Mouse (Mus musculus): ENCODE measurements at regions not wholly inside any gene's neighbourhood (a gene's known extent, or its start where the extent isn't known, plus 50 kb on each side); places are given as distances from the start of the nearest gene placed in this dataset.

GRCm38 (mm10) chr12:27479601-27480001 lies 137.2 kb upstream of the Sox11 start:
- Histone ChIP-seq H3K9ac (ENCODE audit: low read length) (no peak overlapping the region), H3K27me3 (ENCODE audit: control insufficient read depth, insufficient read depth, low read length) (no peaks in the 10 kb centered on the region; the same call in 1 of the 2 replicates), H3K9me3 (replicated peaks; ENCODE audit: control insufficient read depth, low read length) (no peaks in the 10 kb centered on the region), H3K4me3 (ENCODE audit: low read length) (no peak overlapping the region), H3K27ac (ENCODE audit: low read length) (no peak overlapping the region), H3K36me3 (ENCODE audit: control insufficient read depth, insufficient read depth) (no peaks in the 10 kb centered on the region), H3K4me2 (ENCODE audit: low read depth, low read length) (no peak overlapping the region), H3K4me1 (ENCODE audit: control insufficient read depth, insufficient read depth, low read length) (no peaks in the 10 kb centered on the region)
- no peak for ATAC-seq (replicated peaks; ENCODE audit: extremely low read depth, insufficient read depth, low FRiP score)
- WGBS: 84% methylated on average over 7 of the region's 7 CpGs

DNA sequence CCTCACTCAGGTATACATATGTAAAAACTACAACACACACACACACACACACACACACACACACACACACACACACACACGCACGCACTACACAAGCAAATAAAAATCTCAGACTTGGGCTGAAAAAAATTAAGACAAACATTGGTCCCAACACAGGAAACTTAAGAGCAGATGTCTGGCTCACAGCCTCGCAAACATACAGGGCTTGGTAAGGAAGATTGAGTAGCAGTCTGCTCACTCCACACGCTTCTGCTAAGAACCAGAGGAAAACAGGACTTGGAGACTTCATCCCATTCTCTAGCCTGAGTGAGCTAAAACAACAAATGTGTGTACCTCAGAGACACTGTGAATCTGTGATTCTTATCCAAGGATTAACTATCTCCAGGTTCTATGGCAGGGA lies 132.3 kb upstream of the Sox11 start:
- WGBS: 55% methylated on average over 4 of the region's 4 CpGs
- H3K4me2 ChIP-seq (ENCODE audit: low read depth, low read length): no peak overlapping the region
- no peak overlapping the region for H3K9ac ChIP-seq (ENCODE audit: low read length)
- no peak overlapping the region for H3K4me3 ChIP-seq (ENCODE audit: low read length)
- H3K9me3 ChIP-seq (replicated peaks; ENCODE audit: control insufficient read depth, low read length): no peaks in the 10 kb centered on the region
- H3K27me3 ChIP-seq (ENCODE audit: control insufficient read depth, insufficient read depth, low read length): no peaks in the 10 kb centered on the region; the same call in 1 of the 2 replicates
- ATAC-seq (replicated peaks; ENCODE audit: extremely low read depth, insufficient read depth, low FRiP score): no peak
- no peak overlapping the region for H3K27ac ChIP-seq (ENCODE audit: low read length)
- H3K4me1 ChIP-seq (ENCODE audit: control insufficient read depth, insufficient read depth, low read length): no peaks in the 10 kb centered on the region
- no peaks in the 10 kb centered on the region for H3K36me3 ChIP-seq (ENCODE audit: control insufficient read depth, insufficient read depth)

- Histone ChIP-seq H3K9me3 (replicated peaks; ENCODE audit: control insufficient read depth, low read length) (no peaks in the 10 kb centered on the region), H3K4me2 (ENCODE audit: low read depth, low read length) (no peak overlapping the region), H3K27ac (ENCODE audit: low read length) (no peak overlapping the region), H3K36me3 (ENCODE audit: control insufficient read depth, insufficient read depth) (no peaks in the 10 kb centered on the region), H3K9ac (ENCODE audit: low read length) (no peak overlapping the region), H3K4me1 (ENCODE audit: control insufficient read depth, insufficient read depth, low read length) (no peaks in the 10 kb centered on the region), H3K4me3 (ENCODE audit: low read length) (no peak overlapping the region), H3K27me3 (ENCODE audit: control insufficient read depth, insufficient read depth, low read length) (no peaks in the 10 kb centered on the region)
- ATAC-seq (replicated peaks; ENCODE audit: extremely low read depth, insufficient read depth, low FRiP score): no peak
- WGBS: 29% methylated on average over 5 of the region's 5 CpGs
Measured at GRCm38 (mm10) chr12:27471557-27471956, 129.2 kb upstream of the Sox11 start.

DNA sequence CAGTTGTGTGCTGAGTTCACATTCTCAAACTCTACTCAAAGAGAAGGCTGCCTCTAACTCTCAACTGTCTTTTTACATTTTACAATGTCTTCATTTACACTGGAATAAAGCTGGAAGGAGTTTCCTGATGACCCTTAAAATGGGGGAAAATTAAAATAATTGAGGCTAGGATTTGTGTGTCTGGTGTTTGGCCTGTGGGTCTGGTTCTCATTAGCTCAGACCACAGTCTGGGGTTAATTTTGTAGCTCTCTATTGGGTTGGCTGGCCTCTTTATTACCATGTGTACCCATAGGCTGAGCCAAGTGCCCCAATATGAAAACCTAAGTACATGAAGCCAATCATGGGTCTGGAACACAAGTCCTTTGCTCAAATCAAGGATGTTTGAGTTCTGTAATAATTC lies 128.0 kb upstream of the Sox11 start:
- Histone ChIP-seq H3K9me3 (replicated peaks; ENCODE audit: control insufficient read depth, low read length) (no peaks in the 10 kb centered on the region), H3K27ac (ENCODE audit: low read length) (no peak overlapping the region), H3K4me3 (ENCODE audit: low read length) (no peak overlapping the region), H3K36me3 (ENCODE audit: control insufficient read depth, insufficient read depth) (no peaks in the 10 kb centered on the region), H3K9ac (ENCODE audit: low read length) (no peak overlapping the region), H3K4me1 (ENCODE audit: control insufficient read depth, insufficient read depth, low read length) (no peaks in the 10 kb centered on the region), H3K4me2 (ENCODE audit: low read depth, low read length) (no peak overlapping the region), H3K27me3 (ENCODE audit: control insufficient read depth, insufficient read depth, low read length) (no peaks in the 10 kb centered on the region)
- ATAC-seq (replicated peaks; ENCODE audit: extremely low read depth, insufficient read depth, low FRiP score): no peak

DNA sequence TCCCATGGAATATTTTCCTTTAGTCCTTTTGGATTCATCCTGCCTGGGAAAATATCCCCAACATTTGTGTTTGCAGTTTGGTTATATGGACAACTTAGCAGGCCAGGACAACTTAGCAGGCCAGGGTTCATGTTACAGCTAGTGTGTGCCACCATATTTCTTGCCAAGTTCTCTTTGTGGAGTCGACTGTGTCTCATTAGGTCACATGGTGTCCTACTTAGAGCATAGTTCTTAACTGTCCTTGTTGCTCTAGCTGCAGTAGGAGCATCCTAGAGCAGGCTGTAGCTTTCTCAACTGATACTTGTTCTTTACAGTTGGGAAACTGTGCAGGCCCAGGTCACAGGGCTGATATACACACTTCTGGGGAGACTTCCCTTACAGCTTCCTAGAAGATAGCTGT lies 126.4 kb upstream of the Sox11 start:
- Histone ChIP-seq H3K9ac (ENCODE audit: low read length) (no peak overlapping the region), H3K36me3 (ENCODE audit: control insufficient read depth, insufficient read depth) (no peaks in the 10 kb centered on the region), H3K27ac (ENCODE audit: low read length) (no peak overlapping the region)

GRCm38 (mm10) chr12:27468141-27468540 lies 125.8 kb upstream of the Sox11 start:
- H3K27me3 ChIP-seq (ENCODE audit: control insufficient read depth, insufficient read depth, low read length): no peaks in the 10 kb centered on the region
- H3K4me3 ChIP-seq (ENCODE audit: low read length): no peak overlapping the region
- no peak overlapping the region for H3K9ac ChIP-seq (ENCODE audit: low read length)
- no peak for ATAC-seq (replicated peaks; ENCODE audit: extremely low read depth, insufficient read depth, low FRiP score)
- H3K4me2 ChIP-seq (ENCODE audit: low read depth, low read length): no peak overlapping the region
- H3K36me3 ChIP-seq (ENCODE audit: control insufficient read depth, insufficient read depth): no peaks in the 10 kb centered on the region
- no peak overlapping the region for H3K27ac ChIP-seq (ENCODE audit: low read length)
- 75% methylated on average over 3 of the region's 3 CpGs for WGBS
- H3K9me3 ChIP-seq (replicated peaks; ENCODE audit: control insufficient read depth, low read length): no peaks in the 10 kb centered on the region
- H3K4me1 ChIP-seq (ENCODE audit: control insufficient read depth, insufficient read depth, low read length): no peaks in the 10 kb centered on the region

More for the DNA sequence above, 126.4 kb upstream of the Sox11 start:
- Histone ChIP-seq H3K27me3 (ENCODE audit: control insufficient read depth, insufficient read depth, low read length) (no peaks in the 10 kb centered on the region), H3K4me1 (ENCODE audit: control insufficient read depth, insufficient read depth, low read length) (no peaks in the 10 kb centered on the region), H3K4me2 (ENCODE audit: low read depth, low read length) (no peak overlapping the region), H3K4me3 (ENCODE audit: low read length) (no peak overlapping the region), H3K9me3 (replicated peaks; ENCODE audit: control insufficient read depth, low read length) (no peaks in the 10 kb centered on the region)
- 72% methylated on average over 1 of the region's 1 CpGs for WGBS
- no peak for ATAC-seq (replicated peaks; ENCODE audit: extremely low read depth, insufficient read depth, low FRiP score)

DNA sequence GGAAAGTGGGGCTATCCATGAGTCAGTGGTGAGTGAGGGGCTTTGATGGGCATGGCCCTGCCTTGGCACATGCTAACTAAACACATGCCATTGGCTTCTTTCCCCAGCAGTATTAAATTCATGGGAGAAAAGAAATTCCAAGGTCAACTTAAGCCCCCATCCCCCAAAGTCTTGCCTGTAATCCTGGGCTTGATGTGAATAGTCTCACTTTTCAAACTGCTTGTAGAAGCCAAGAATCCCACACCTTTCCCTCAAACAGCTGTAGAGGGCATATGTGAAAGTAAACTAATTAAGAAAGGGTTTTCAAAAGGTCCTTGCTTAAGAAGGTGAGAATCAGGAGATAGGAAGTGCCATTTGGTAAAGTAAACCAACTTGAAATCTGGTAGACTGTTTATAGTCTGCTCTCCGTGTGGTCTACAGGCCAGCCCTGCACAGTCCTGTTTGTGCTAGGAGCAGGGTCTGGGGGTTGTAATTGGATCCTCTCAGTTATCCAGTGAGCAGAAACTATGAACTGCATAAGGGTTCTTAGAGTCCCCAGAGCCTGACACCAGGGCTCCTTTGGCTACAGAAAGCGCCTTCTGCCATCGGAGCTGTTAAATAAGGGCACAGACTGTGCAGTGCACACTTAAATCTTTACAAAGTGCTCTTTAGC lies 123.3 kb upstream of the Sox11 start:
- Histone ChIP-seq H3K9ac (ENCODE audit: low read length) (no peak overlapping the region), H3K4me3 (ENCODE audit: low read length) (no peak overlapping the region), H3K4me2 (ENCODE audit: low read depth, low read length) (no peak overlapping the region), H3K4me1 (ENCODE audit: control insufficient read depth, insufficient read depth, low read length) (no peaks in the 10 kb centered on the region), H3K9me3 (replicated peaks; ENCODE audit: control insufficient read depth, low read length) (no peaks in the 10 kb centered on the region), H3K27ac (ENCODE audit: low read length) (no peak overlapping the region), H3K36me3 (ENCODE audit: control insufficient read depth, insufficient read depth) (no peaks in the 10 kb centered on the region), H3K27me3 (ENCODE audit: control insufficient read depth, insufficient read depth, low read length) (no peaks in the 10 kb centered on the region)
- ATAC-seq (replicated peaks; ENCODE audit: extremely low read depth, insufficient read depth, low FRiP score): no peak
- 41% methylated on average over 3 of the region's 3 CpGs for WGBS

GRCm38 (mm10) chr12:27458674-27459073 lies 116.3 kb upstream of the Sox11 start:
- H3K27me3 ChIP-seq (ENCODE audit: control insufficient read depth, insufficient read depth, low read length): no peaks in the 10 kb centered on the region
- H3K9ac ChIP-seq (ENCODE audit: low read length): no peak overlapping the region
- no peak overlapping the region for H3K4me3 ChIP-seq (ENCODE audit: low read length)

DNA sequence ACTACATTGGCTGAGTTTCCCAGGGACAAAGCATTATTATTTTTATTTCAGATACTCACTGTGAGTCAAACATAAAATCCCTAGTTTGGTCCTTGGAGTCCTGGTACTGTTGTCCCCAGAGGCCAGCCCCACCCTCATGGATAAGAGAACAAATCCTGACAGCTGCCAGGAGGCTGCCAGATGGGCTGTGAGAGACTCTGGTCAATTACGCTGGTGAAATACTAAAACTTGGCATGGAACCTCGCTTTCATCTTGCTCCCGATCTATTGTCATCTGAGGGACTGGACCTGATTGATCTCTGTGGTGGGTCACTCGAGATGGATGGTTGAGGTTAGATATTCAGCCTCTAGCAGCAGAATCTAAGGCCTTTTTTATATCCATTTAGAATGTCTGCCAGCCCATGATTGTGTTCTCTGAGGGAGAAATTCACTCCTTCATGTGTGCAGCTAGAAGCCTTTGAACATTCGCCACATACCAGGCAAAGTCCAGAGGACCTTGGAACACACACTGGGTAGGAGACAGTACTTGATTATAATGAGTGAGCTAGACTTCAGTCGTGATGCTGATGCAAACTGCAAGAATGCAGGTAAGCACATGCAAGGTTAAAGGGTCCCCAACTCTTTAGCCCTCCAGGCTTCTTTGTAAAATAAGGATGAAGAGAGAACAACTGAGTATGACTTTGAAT lies 95.4 kb upstream of the Sox11 start:
- 56% methylated on average over 6 of the region's 6 CpGs for WGBS
- no peak overlapping the region for H3K4me3 ChIP-seq (ENCODE audit: low read length)
- H3K27ac ChIP-seq (ENCODE audit: low read length): no peak overlapping the region
- H3K27me3 ChIP-seq (ENCODE audit: control insufficient read depth, insufficient read depth, low read length): no peaks in the 10 kb centered on the region
- no peaks in the 10 kb centered on the region for H3K36me3 ChIP-seq (ENCODE audit: control insufficient read depth, insufficient read depth)
- H3K9me3 ChIP-seq (replicated peaks; ENCODE audit: control insufficient read depth, low read length): no peaks in the 10 kb centered on the region
- H3K9ac ChIP-seq (ENCODE audit: low read length): no peak overlapping the region
- ATAC-seq (replicated peaks; ENCODE audit: extremely low read depth, insufficient read depth, low FRiP score): no peak
- H3K4me2 ChIP-seq (ENCODE audit: low read depth, low read length): no peak overlapping the region
- no peaks in the 10 kb centered on the region for H3K4me1 ChIP-seq (ENCODE audit: control insufficient read depth, insufficient read depth, low read length)

More at GRCm38 (mm10) chr12:27458674-27459073, 116.3 kb upstream of the Sox11 start:
- Histone ChIP-seq H3K4me1 (ENCODE audit: control insufficient read depth, insufficient read depth, low read length) (no peaks in the 10 kb centered on the region), H3K27ac (ENCODE audit: low read length) (no peak overlapping the region), H3K36me3 (ENCODE audit: control insufficient read depth, insufficient read depth) (no peaks in the 10 kb centered on the region), H3K4me2 (ENCODE audit: low read depth, low read length) (no peak overlapping the region), H3K9me3 (replicated peaks; ENCODE audit: control insufficient read depth, low read length) (peaks cover 3% of the 10 kb centered on the region; the same call in 1 of the 2 replicates)
- no peak for ATAC-seq (replicated peaks; ENCODE audit: extremely low read depth, insufficient read depth, low FRiP score)
- WGBS: 67% methylated on average over 4 of the region's 4 CpGs

All from heart, embryonic 16.5 days (tissue).